Mouse (Mus musculus) B cell, adult 67 days (primary cell): ENCODE measurements around the gene Gm10382. TPM values are rescaled to one million over a fixed set of nuclear protein-coding genes. Genes with fewer than 3 reads are reported as not detected.

Experiments used
- total RNA-seq, 2 experiments: library from RNA; stranded (reverse); gene quantifications; 4 replicates each; pipeline ENCODE4 v1.2.4; 2023

Gm10382 gene
- 1 to 10 TPM in 1 of 2 experiments, not detected in 1; 1.1 TPM for total RNA-seq

GRCm38 (mm10) chr5:125389131-125389578 is at the start of gene Gm10382:
Gene Gm10382, plus strand, starts transcription at chr5:125389322.

DNA sequence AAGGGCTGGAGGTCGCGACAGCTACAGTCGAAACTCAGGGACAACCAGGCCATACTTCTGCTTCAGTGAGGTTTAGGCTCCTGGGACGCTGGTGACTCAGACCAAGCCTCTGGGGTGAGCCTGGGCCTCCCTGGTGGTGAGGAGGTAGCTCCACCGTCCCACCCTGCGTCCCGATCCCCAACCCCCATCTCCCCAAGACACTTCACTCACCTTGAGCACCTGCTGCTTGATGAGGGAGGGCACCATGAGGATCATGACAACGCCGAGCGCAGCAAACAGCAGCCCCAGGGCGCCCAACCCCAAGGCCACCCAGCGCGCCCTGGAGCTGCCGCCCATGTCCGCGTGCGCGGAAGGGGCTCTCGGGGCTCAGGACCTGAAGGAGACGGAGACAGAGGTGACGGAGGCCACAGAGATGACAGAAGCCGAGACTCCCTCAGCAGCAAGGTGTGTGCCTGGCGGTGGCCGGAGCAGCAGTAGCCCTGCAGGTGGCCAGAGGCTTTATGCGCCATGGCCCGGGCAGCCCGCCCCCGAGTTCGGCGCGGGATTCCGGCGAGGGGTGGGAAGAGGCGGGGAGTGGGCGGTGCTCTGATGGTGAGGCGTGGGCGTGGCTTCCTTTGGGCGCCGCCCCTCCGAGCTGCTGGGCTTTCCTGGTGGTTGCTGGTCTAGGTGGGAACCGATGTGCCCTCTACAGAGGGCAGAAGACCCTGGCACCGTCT is 48.4 kb upstream of the Gm10382 start, which contains the start of gene Scarb1:
TSS of gene Scarb1 (minus strand) at position 548 of the 716 bp plus-strand sequence.

DNA sequence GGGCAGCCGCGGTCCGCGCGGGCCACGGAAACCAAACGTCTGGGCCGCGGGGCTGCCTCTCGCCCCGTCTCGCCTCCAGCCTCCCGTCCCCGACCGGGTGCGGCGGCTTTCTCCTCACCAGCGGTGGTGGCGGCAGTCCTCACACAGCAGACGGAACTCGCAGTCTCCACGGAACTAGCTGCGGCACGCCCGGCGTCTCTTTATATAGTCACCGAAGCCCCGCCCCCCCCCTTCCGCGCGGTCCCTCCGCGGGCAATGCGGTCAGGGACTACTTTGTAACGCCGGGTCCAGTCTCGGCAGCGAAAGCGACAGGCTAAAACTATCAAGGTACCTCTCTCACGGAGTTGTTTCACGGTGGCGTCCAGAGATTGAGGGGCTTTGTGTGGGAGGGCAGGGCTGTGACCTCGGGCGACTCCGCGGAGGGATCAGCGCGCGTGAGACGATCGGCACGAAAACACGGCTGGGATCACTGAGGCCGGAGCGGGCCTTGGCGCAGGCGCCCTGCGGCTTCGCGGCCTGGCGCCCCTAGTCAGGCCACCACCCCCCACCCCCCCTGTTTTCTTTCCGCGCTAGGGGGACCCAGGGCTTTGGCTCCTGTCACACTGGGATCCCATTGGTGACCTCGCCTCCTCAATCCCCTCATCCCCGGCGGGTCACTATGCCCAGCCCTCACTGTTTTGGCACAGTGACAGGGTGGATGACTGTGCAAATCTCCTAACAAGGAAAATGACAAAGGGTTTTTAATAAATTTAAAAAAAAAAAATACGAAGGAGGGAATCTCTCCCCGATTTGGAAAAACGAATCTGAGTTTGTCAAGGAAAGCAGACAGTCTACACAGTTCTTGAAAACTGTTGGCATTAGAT is 688 bp downstream of the Gm10382 start, which contains the start of gene Ubc:
TSS of gene Ubc (minus strand) at position 624 of the 863 bp plus-strand sequence.

GRCm38 (mm10) chr5:125433793-125434337 is 44.7 kb downstream of the Gm10382 start, which contains the start of gene Dhx37:
Gene Dhx37, minus strand, starts transcription at chr5:125434121.

Other genes starting within 250 kb of the Gm10382 start
- 100 to 1,000 TPM; 152 to 167 TPM for gene Ncor2, start 210.1 kb upstream of the Gm10382 start, total RNA-seq
- 10 to 100 TPM; 10.5 to 14.6 TPM for gene Scarb1, start 48.2 kb upstream of the Gm10382 start, total RNA-seq
- gene Ubc, start 880 bp downstream of the Gm10382 start, total RNA-seq, result 1,000 to 10,000 TPM; 1,552 to 1,869 TPM
- gene Dhx37, start 44.8 kb downstream of the Gm10382 start, total RNA-seq, result 10 to 100 TPM; 20.8 to 23.7 TPM
- 10 to 100 TPM; 29.0 to 30.0 TPM for gene Bri3bp, start 52.2 kb downstream of the Gm10382 start, total RNA-seq
- 10 to 100 TPM; 26.5 to 31.9 TPM for gene Aacs, start 86.5 kb downstream of the Gm10382 start, total RNA-seq
- gene Tmem132b, start 142.5 kb downstream of the Gm10382 start, total RNA-seq, result not detected